Mouse (Mus musculus) lung, adult 2 months (tissue): Measurements from ENCODE around the gene Smim24.

Source experiments
- CTCF ChIP-seq: fragments of 200-500 bp; IDR thresholded peaks from 2 replicates; pipeline ENCODE4 v1.5.1; 2011; ENCODE audit warnings: mild to moderate bottlenecking, low read length, control low read depth; ENCODE audit not compliant: insufficient read depth
- POLR2A ChIP-seq: fragments of 200-500 bp; IDR thresholded peaks from 2 replicates; pipeline ENCODE4 v1.6.1; 2011; ENCODE audit warnings: low read depth, mild to moderate bottlenecking, control low read depth, low read length, borderline replicate concordance; ENCODE audit errors: extremely low read depth

DNA sequence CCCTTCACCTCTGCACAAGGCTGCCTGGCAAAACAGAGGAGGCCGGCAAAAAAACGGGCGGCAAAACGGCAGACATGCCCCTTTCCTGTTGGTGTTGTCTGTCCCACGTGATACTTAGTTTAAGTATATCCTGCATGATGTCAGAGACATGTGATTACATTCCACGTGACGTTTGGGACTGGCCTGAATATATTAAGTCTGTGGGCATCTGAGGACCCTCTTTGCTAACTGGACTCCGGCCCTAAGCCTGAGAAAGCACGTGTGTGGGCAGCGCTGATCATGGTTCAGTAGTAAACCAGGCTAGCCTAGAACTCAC, 8.3 kb downstream of the Smim24 start:
- no peak for TF ChIP-seq CTCF
- TF ChIP-seq POLR2A, result no peak
